Mouse (Mus musculus): ENCODE measurements at regions not wholly inside any gene's neighbourhood (a gene's known extent, or its start where the extent isn't known, plus 50 kb on each side); places are given as distances from the start of the nearest gene placed in this dataset.

GRCm38 (mm10) chr13:37290636-37291035 lies 54.4 kb upstream of the Ly86 start:
- no peaks in the 10 kb centered on the region for H3K9me3 ChIP-seq (ENCODE audit: control insufficient read depth, low read length)
- ATAC-seq (ENCODE audit: low FRiP score, low TSS enrichment) (no peak), DNase-seq (peak; percentile 17)
- no peaks in the 10 kb centered on the region for H3K27me3 ChIP-seq (ENCODE audit: control insufficient read depth, insufficient read depth, low read length)
- no peak overlapping the region for H3K27ac ChIP-seq (replicated peaks; ENCODE audit: low read depth, low read length)
- WGBS: 42% methylated on average over 2 of the region's 2 CpGs
- no peaks in the 10 kb centered on the region for H3K4me1 ChIP-seq (ENCODE audit: control insufficient read depth, insufficient read depth, low read length)
- H3K36me3 ChIP-seq (ENCODE audit: control insufficient read depth, insufficient read depth, low read length): no peaks in the 10 kb centered on the region
- no peak overlapping the region for H3K9ac ChIP-seq (replicated peaks; ENCODE audit: low read length)
- no peak overlapping the region for H3K4me3 ChIP-seq (replicated peaks; ENCODE audit: low read depth, low read length)
- H3K4me2 ChIP-seq (ENCODE audit: low read length): no peak overlapping the region

- Histone ChIP-seq H3K4me3 (replicated peaks; ENCODE audit: low read depth, low read length) (no peak overlapping the region), H3K27ac (replicated peaks; ENCODE audit: low read depth, low read length) (no peak overlapping the region), H3K9ac (replicated peaks; ENCODE audit: low read length) (no peak overlapping the region), H3K4me1 (ENCODE audit: control insufficient read depth, insufficient read depth, low read length) (no peaks in the 10 kb centered on the region), H3K9me3 (ENCODE audit: control insufficient read depth, low read length) (no peaks in the 10 kb centered on the region), H3K4me2 (ENCODE audit: low read length) (no peak overlapping the region), H3K27me3 (ENCODE audit: control insufficient read depth, insufficient read depth, low read length) (no peaks in the 10 kb centered on the region), H3K36me3 (ENCODE audit: control insufficient read depth, insufficient read depth, low read length) (no peaks in the 10 kb centered on the region)
- 77% methylated on average over 1 of the region's 1 CpGs for WGBS
- DNase-seq (no peak), ATAC-seq (ENCODE audit: low FRiP score, low TSS enrichment) (no peak)
These were observed 56.0 kb upstream of the Ly86 start for GRCm38 (mm10) chr13:37288993-37289392.

DNA sequence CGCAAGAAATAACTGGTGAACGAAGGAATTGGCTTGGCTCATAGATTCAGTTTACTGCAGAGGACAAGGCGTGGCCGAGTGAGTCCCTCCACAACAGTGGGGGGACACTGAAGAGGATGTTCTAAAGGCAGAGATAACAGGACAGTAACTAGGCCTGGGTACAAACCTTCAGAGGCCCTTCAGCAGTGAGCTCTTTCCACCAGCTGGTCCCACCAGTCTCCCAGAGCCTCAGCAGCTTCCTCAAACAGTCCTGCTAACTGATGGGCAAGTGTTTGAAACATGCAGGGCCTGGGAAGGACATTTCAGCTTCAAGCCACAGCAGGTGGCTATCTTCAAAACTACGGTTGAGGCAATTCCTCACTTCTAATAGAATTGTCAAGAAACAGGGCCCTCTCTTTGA lies 62.5 kb upstream of the Ly86 start:
- Histone ChIP-seq H3K36me3 (ENCODE audit: control insufficient read depth, insufficient read depth, low read length) (no peaks in the 10 kb centered on the region), H3K27ac (replicated peaks; ENCODE audit: low read depth, low read length) (no peak overlapping the region), H3K4me3 (replicated peaks; ENCODE audit: low read depth, low read length) (no peak overlapping the region), H3K4me1 (ENCODE audit: control insufficient read depth, insufficient read depth, low read length) (no peaks in the 10 kb centered on the region), H3K27me3 (ENCODE audit: control insufficient read depth, insufficient read depth, low read length) (no peaks in the 10 kb centered on the region), H3K9me3 (ENCODE audit: control insufficient read depth, low read length) (no peaks in the 10 kb centered on the region), H3K4me2 (ENCODE audit: low read length) (no peak overlapping the region), H3K9ac (replicated peaks; ENCODE audit: low read length) (no peak overlapping the region)
- DNase-seq: no peak
- no peak for ATAC-seq (ENCODE audit: low FRiP score, low TSS enrichment)
- WGBS: 93% methylated on average over 5 of the region's 5 CpGs

DNA sequence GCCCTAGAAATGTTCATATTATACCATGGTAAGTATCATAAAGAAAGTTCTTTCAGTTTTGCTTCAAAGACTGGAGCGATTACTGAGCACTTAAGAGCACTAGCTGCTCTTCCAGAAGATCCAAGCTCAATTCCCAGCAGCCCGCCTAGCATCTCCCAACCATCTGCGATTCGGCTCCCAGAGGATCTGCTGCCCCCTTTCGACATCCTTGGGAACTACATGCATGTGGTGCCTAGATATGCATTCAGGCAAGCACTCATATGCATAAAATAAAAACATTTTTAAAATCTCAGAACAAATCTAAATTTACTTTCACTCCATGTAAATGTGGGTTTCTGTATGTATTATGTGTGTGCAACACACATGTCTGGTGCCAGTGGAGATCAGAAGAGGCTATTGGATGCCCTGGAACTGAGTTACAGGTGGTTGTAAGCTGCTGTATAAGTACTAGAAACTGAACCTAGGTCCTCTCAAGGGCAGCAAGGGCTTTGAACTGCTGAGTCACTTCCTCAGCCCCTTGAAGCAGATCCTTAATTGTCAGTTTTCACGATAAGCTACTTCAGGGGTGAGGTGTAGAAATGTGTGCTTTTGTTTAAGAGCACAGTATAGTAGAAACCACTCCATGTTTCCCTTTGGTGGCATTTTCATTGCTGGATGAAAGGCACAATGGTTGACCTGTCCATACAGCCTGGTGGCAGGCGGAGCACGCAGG lies 65.8 kb upstream of the Ly86 start:
- H3K27me3 ChIP-seq (ENCODE audit: control insufficient read depth, insufficient read depth, low read length): no peaks in the 10 kb centered on the region
- 96% methylated on average over 8 of the region's 8 CpGs for WGBS
- no peaks in the 10 kb centered on the region for H3K36me3 ChIP-seq (ENCODE audit: control insufficient read depth, insufficient read depth, low read length)
- ATAC-seq (ENCODE audit: low FRiP score, low TSS enrichment) (no peak), DNase-seq (no peak)
- H3K4me3 ChIP-seq (replicated peaks; ENCODE audit: low read depth, low read length): no peak overlapping the region
- no peak overlapping the region for H3K4me2 ChIP-seq (ENCODE audit: low read length)
- H3K9me3 ChIP-seq (ENCODE audit: control insufficient read depth, low read length): no peaks in the 10 kb centered on the region
- no peak overlapping the region for H3K27ac ChIP-seq (replicated peaks; ENCODE audit: low read depth, low read length)
- no peak overlapping the region for H3K9ac ChIP-seq (replicated peaks; ENCODE audit: low read length)
- H3K4me1 ChIP-seq (ENCODE audit: control insufficient read depth, insufficient read depth, low read length): no peaks in the 10 kb centered on the region

- ATAC-seq (ENCODE audit: low FRiP score, low TSS enrichment) (no peak), DNase-seq (no peak)
- H3K4me3 ChIP-seq (replicated peaks; ENCODE audit: low read depth, low read length): no peak overlapping the region
These were observed 95.2 kb upstream of the Ly86 start for GRCm38 (mm10) chr13:37249581-37250461.

GRCm38 (mm10) chr13:37248741-37249140 lies 96.3 kb upstream of the Ly86 start:
- Histone ChIP-seq H3K4me2 (ENCODE audit: low read length) (no peak overlapping the region), H3K36me3 (ENCODE audit: control insufficient read depth, insufficient read depth, low read length) (no peaks in the 10 kb centered on the region), H3K27ac (replicated peaks; ENCODE audit: low read depth, low read length) (no peak overlapping the region), H3K4me3 (replicated peaks; ENCODE audit: low read depth, low read length) (no peak overlapping the region), H3K9ac (replicated peaks; ENCODE audit: low read length) (no peak overlapping the region), H3K27me3 (ENCODE audit: control insufficient read depth, insufficient read depth, low read length) (no peaks in the 10 kb centered on the region), H3K9me3 (ENCODE audit: control insufficient read depth, low read length) (no peaks in the 10 kb centered on the region), H3K4me1 (ENCODE audit: control insufficient read depth, insufficient read depth, low read length) (no peaks in the 10 kb centered on the region)
- WGBS: 87% methylated on average over 1 of the region's 1 CpGs
- DNase-seq (no peak), ATAC-seq (ENCODE audit: low FRiP score, low TSS enrichment) (no peak)

More at GRCm38 (mm10) chr13:37249581-37250461, 95.2 kb upstream of the Ly86 start:
- Histone ChIP-seq H3K27me3 (ENCODE audit: control insufficient read depth, insufficient read depth, low read length) (no peaks in the 10 kb centered on the region), H3K4me2 (ENCODE audit: low read length) (no peak overlapping the region), H3K9me3 (ENCODE audit: control insufficient read depth, low read length) (no peaks in the 10 kb centered on the region), H3K27ac (replicated peaks; ENCODE audit: low read depth, low read length) (no peak overlapping the region), H3K4me1 (ENCODE audit: control insufficient read depth, insufficient read depth, low read length) (no peaks in the 10 kb centered on the region), H3K36me3 (ENCODE audit: control insufficient read depth, insufficient read depth, low read length) (no peaks in the 10 kb centered on the region), H3K9ac (replicated peaks; ENCODE audit: low read length) (no peak overlapping the region)
- WGBS: 77% methylated on average over 14 of the region's 14 CpGs

DNA sequence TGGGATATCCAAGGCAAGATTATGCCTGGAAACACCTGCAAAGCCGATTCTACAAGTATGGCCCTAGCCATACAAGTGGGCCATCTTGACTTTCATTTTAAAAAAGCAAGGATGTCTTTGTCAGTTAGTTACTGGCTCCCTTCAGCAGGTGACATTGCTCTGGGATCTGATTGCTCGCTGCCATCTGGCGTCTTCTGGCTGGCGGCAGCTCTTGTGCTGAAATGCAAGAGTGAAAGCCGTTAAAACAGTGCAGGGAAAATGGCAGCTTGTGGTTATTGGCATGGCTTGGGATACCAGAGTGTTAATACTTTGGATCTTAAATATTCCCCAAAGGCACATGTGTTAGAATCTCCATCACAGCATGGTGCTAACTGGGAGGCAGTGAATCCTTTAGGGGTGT lies 105.0 kb upstream of the Ly86 start:
- no peak for ATAC-seq (ENCODE audit: low FRiP score, low TSS enrichment)
- 90% methylated on average over 5 of the region's 5 CpGs for WGBS
- no peak overlapping the region for H3K4me3 ChIP-seq (replicated peaks; ENCODE audit: low read depth, low read length)
- H3K27ac ChIP-seq (replicated peaks; ENCODE audit: low read depth, low read length): no peak overlapping the region
- H3K4me1 ChIP-seq (ENCODE audit: control insufficient read depth, insufficient read depth, low read length): no peaks in the 10 kb centered on the region
- no peaks in the 10 kb centered on the region for H3K9me3 ChIP-seq (ENCODE audit: control insufficient read depth, low read length)
- no peak for DNase-seq
- H3K9ac ChIP-seq (replicated peaks; ENCODE audit: low read length): no peak overlapping the region
- no peak overlapping the region for H3K4me2 ChIP-seq (ENCODE audit: low read length)
- H3K27me3 ChIP-seq (ENCODE audit: control insufficient read depth, insufficient read depth, low read length): no peaks in the 10 kb centered on the region
- no peaks in the 10 kb centered on the region for H3K36me3 ChIP-seq (ENCODE audit: control insufficient read depth, insufficient read depth, low read length)

DNA sequence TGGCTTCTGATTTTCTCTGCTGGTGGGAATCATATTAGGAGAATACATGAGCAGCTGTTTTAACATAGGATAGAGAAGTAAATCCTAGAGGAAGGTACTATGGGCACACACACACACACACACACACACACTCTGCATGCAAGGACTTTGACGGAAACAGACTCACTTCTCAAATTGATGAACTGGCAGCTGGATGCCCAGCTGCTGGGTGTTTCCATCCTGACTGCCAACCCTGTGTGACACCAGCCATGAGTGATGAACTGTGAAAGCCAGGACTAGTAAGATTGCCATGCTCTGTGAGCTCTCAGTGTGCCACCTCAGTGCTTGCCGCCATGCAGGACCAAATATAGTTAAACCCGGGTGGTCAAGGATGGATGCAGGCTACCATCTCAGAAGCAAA lies 107.7 kb upstream of the Ly86 start:
- WGBS: 93% methylated on average over 3 of the region's 3 CpGs
- Histone ChIP-seq H3K4me3 (replicated peaks; ENCODE audit: low read depth, low read length) (no peak overlapping the region), H3K4me2 (ENCODE audit: low read length) (no peak overlapping the region), H3K36me3 (ENCODE audit: control insufficient read depth, insufficient read depth, low read length) (no peaks in the 10 kb centered on the region), H3K27ac (replicated peaks; ENCODE audit: low read depth, low read length) (no peak overlapping the region), H3K9me3 (ENCODE audit: control insufficient read depth, low read length) (no peaks in the 10 kb centered on the region), H3K4me1 (ENCODE audit: control insufficient read depth, insufficient read depth, low read length) (no peaks in the 10 kb centered on the region), H3K9ac (replicated peaks; ENCODE audit: low read length) (no peak overlapping the region), H3K27me3 (ENCODE audit: control insufficient read depth, insufficient read depth, low read length) (no peaks in the 10 kb centered on the region)
- ATAC-seq (ENCODE audit: low FRiP score, low TSS enrichment): no peak
- no peak for DNase-seq

DNA sequence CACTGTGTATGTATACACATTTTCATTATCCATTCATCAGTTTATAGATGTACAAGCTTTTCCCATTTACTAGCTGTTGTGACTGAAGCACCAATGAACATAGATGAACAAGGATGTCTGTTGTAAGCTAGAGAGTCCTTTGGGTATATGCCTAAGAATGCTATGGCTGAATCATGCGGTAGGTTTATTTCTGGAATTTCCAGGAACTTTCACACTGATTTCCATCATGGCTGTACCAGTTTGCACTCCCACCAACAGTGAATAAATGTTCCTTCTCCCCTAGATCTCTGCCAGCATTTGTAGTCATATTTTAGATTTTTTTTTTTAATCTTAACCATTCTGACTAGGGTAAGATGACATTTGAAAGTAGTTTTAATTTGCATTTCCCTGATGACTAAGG lies 119.2 kb upstream of the Ly86 start:
- H3K4me2 ChIP-seq (ENCODE audit: low read length): no peak overlapping the region
- WGBS: 96% methylated on average over 1 of the region's 1 CpGs
- DNase-seq (no peak), ATAC-seq (ENCODE audit: low FRiP score, low TSS enrichment) (no peak)
- no peaks in the 10 kb centered on the region for H3K27me3 ChIP-seq (ENCODE audit: control insufficient read depth, insufficient read depth, low read length)
- no peak overlapping the region for H3K9ac ChIP-seq (replicated peaks; ENCODE audit: low read length)
- H3K4me1 ChIP-seq (ENCODE audit: control insufficient read depth, insufficient read depth, low read length): no peaks in the 10 kb centered on the region
- H3K27ac ChIP-seq (replicated peaks; ENCODE audit: low read depth, low read length): no peak overlapping the region
- no peak overlapping the region for H3K4me3 ChIP-seq (replicated peaks; ENCODE audit: low read depth, low read length)
- H3K9me3 ChIP-seq (ENCODE audit: control insufficient read depth, low read length): no peaks in the 10 kb centered on the region
- no peaks in the 10 kb centered on the region for H3K36me3 ChIP-seq (ENCODE audit: control insufficient read depth, insufficient read depth, low read length)
